Mouse (Mus musculus) intestine, embryonic 16.5 days (tissue): ENCODE results near the gene Efna4. TPM values are rescaled to one million over a fixed set of nuclear protein-coding genes. Genes with fewer than 3 reads are reported as not detected.

Experiments
- ATAC-seq: fragments of 200-750 bp; cut with Nextera tagmentation; 2 replicates; pipeline ENCODE4 v1.8.0; 2017; ENCODE audit warnings: moderate TSS enrichment, moderate library complexity
- H3K27ac ChIP-seq: fragments of 300-500 bp; sonication (generic); 2 replicates; pipeline ENCODE4 v1.5.1; 2014; ENCODE audit warnings: mild to moderate bottlenecking, low read length
- H3K27me3 ChIP-seq: fragments of 300-500 bp; sonication (generic); replicated peaks from 2 replicates; pipeline ENCODE4 v1.6.1; 2014; ENCODE audit warnings: low read length, control low read depth, mixed read lengths; ENCODE audit not compliant: control insufficient read depth, insufficient read depth
- H3K36me3 ChIP-seq: fragments of 300-500 bp; sonication (generic); 2 replicates; pipeline ENCODE4 v1.6.1; 2014; ENCODE audit warnings: low read length, control low read depth; ENCODE audit not compliant: control insufficient read depth, insufficient read depth
- H3K4me1 ChIP-seq: fragments of 300-500 bp; sonication (generic); 2 replicates; pipeline ENCODE4 v1.6.1; 2014; ENCODE audit warnings: low read length, control low read depth, mixed read lengths; ENCODE audit not compliant: control insufficient read depth, insufficient read depth
- H3K4me2 ChIP-seq: fragments of 300-500 bp; sonication (generic); 2 replicates; pipeline ENCODE4 v1.6.1; 2014; ENCODE audit warnings: low read depth, low read length, control low read depth
- H3K4me3 ChIP-seq: fragments of 300-500 bp; sonication (generic); 2 replicates; pipeline ENCODE4 v1.5.1; 2014; ENCODE audit warnings: mild to moderate bottlenecking, low read length
- H3K9ac ChIP-seq: fragments of 300-500 bp; sonication (generic); 2 replicates; pipeline ENCODE4 v1.6.1; 2014; ENCODE audit warnings: low read depth, low read length
- H3K9me3 ChIP-seq: fragments of 300-500 bp; sonication (generic); 2 replicates; pipeline ENCODE4 v1.6.1; 2016; ENCODE audit warnings: low read length, control low read depth; ENCODE audit not compliant: control insufficient read depth
- WGBS: fragments of 180-500 bp; shearing (Covaris S2); extraction: QIAGEN DNeasy Blood & Tissue Kit; methylation state at CpG from one replicate; pipeline ENCODE4 v1.1.7; 2014; 5-methylcytosine and 5-hydroxymethylcytosine counted together
- polyA plus RNA-seq: library from polyadenylated mRNA; unstranded; fragments of >200 nt; fragmentation: Nextera tagmentation; extraction: Ambion mirVana; gene quantifications from 2 replicates; pipeline ENCODE4 v1.2.1, GENCODE M21; 2015

Gene Efna4
- polyA plus RNA-seq, 1 experiment from 2014 or later = 14.1 TPM

GRCm38 (mm10) chr3:89380711-89381110 is 42.9 kb upstream of the Efna4 start:
- Histone ChIP-seq H3K27ac (no peak overlapping the region), H3K4me2 (no peak overlapping the region), H3K27me3 (no peaks in the 10 kb centered on the region), H3K9me3 (no peaks in the 10 kb centered on the region), H3K9ac (no peak overlapping the region), H3K4me3 (no peak overlapping the region), H3K36me3 (peaks cover 4% of the 10 kb centered on the region; the same call in 1 of the 2 replicates), H3K4me1 (peaks cover 38% of the 10 kb centered on the region)
- no peak for ATAC-seq
- WGBS = 94% methylated on average over 18 of the region's 18 CpGs

GRCm38 (mm10) chr3:89380291-89380690 is 42.5 kb upstream of the Efna4 start:
- Histone ChIP-seq H3K36me3 (peaks cover 4% of the 10 kb centered on the region; the same call in 1 of the 2 replicates), H3K27me3 (no peaks in the 10 kb centered on the region), H3K4me3 (no peak overlapping the region), H3K9ac (no peak overlapping the region), H3K9me3 (no peaks in the 10 kb centered on the region), H3K4me1 (peaks cover 33% of the 10 kb centered on the region), H3K27ac (no peak overlapping the region), H3K4me2 (no peak overlapping the region)
- WGBS = 93% methylated on average over 14 of the region's 14 CpGs
- ATAC-seq = no peak

GRCm38 (mm10) chr3:89379388-89380131 is 41.7 kb upstream of the Efna4 start:
- H3K4me3 ChIP-seq = no peak overlapping the region
- no peak overlapping the region; the same call in 1 of the 2 replicates for H3K27ac ChIP-seq
- no peak overlapping the region; the same call in 1 of the 2 replicates for H3K9ac ChIP-seq
- peaks cover 26% of the 10 kb centered on the region for H3K4me1 ChIP-seq
- H3K4me2 ChIP-seq = peak overlapping the region; percentile 80; the same call in 1 of the 2 replicates
- ATAC-seq = no peak
- 86% methylated on average over 31 of the region's 31 CpGs for WGBS
- H3K36me3 ChIP-seq = peaks cover 4% of the 10 kb centered on the region; the same call in 1 of the 2 replicates
- H3K27me3 ChIP-seq = no peaks in the 10 kb centered on the region
- H3K9me3 ChIP-seq = no peaks in the 10 kb centered on the region

- peak overlapping the region; percentile 72 for H3K9ac ChIP-seq
- peaks cover 2% of the 10 kb centered on the region; the same call in 1 of the 2 replicates for H3K36me3 ChIP-seq
- H3K4me2 ChIP-seq = peak overlapping the region; percentile 80
- H3K9me3 ChIP-seq = no peaks in the 10 kb centered on the region
- peak overlapping the region; percentile 66 for H3K27ac ChIP-seq
- WGBS = 2% methylated on average over 29 of the region's 29 CpGs
- peaks cover 19% of the 10 kb centered on the region for H3K4me1 ChIP-seq
- H3K4me3 ChIP-seq = peak overlapping the region; percentile 56
- peak; percentile 89 for ATAC-seq
- no peaks in the 10 kb centered on the region for H3K27me3 ChIP-seq
Measured at GRCm38 (mm10) chr3:89378394-89379067, 40.7 kb upstream of the Efna4 start.

GRCm38 (mm10) chr3:89377831-89378230 is 40.0 kb upstream of the Efna4 start:
- WGBS = 70% methylated on average over 4 of the region's 4 CpGs
- Histone ChIP-seq H3K4me2 (peak overlapping the region; percentile 80; the same call in 1 of the 2 replicates), H3K4me3 (no peak overlapping the region; the same call in 1 of the 2 replicates), H3K9me3 (no peaks in the 10 kb centered on the region), H3K27me3 (no peaks in the 10 kb centered on the region), H3K9ac (peak overlapping the region; percentile 72), H3K27ac (no peak overlapping the region), H3K36me3 (peaks cover 2% of the 10 kb centered on the region; the same call in 1 of the 2 replicates), H3K4me1 (peaks cover 19% of the 10 kb centered on the region)
- peak; percentile 2; the same call in 1 of the 2 replicates for ATAC-seq

GRCm38 (mm10) chr3:89373581-89374231 is 35.9 kb upstream of the Efna4 start:
- no peak for ATAC-seq
- Histone ChIP-seq H3K4me1 (peaks cover 10% of the 10 kb centered on the region), H3K27me3 (no peaks in the 10 kb centered on the region), H3K27ac (peak overlapping the region; percentile 33; the same call in 1 of the 2 replicates), H3K9me3 (no peaks in the 10 kb centered on the region), H3K36me3 (no peaks in the 10 kb centered on the region), H3K9ac (no peak overlapping the region), H3K4me3 (no peak overlapping the region), H3K4me2 (no peak overlapping the region)
- WGBS = 38% methylated on average over 5 of the region's 5 CpGs

GRCm38 (mm10) chr3:89367338-89367737 is 29.5 kb upstream of the Efna4 start:
- WGBS = 38% methylated on average over 11 of the region's 11 CpGs
- H3K9me3 ChIP-seq = no peaks in the 10 kb centered on the region
- H3K27ac ChIP-seq = peak overlapping the region; percentile 55
- H3K27me3 ChIP-seq = no peaks in the 10 kb centered on the region
- ATAC-seq = peak; percentile 79
- peaks cover 17% of the 10 kb centered on the region for H3K4me1 ChIP-seq
- no peaks in the 10 kb centered on the region for H3K36me3 ChIP-seq
- no peak overlapping the region; the same call in 1 of the 2 replicates for H3K4me3 ChIP-seq
- H3K9ac ChIP-seq = peak overlapping the region; percentile 27; the same call in 1 of the 2 replicates
- 0 out of 2 replicates have a peak overlapping the region, but pooled peaks have one; percentile 31 for H3K4me2 ChIP-seq

GRCm38 (mm10) chr3:89365486-89366414 is 27.9 kb upstream of the Efna4 start:
- H3K27ac ChIP-seq = peak overlapping the region; percentile 81
- 48% methylated on average over 20 of the region's 20 CpGs for WGBS
- peak overlapping the region; percentile 31; the same call in 1 of the 2 replicates for H3K4me2 ChIP-seq

More at GRCm38 (mm10) chr3:89365486-89366414, 27.9 kb upstream of the Efna4 start:
- Histone ChIP-seq H3K9me3 (no peaks in the 10 kb centered on the region), H3K36me3 (no peaks in the 10 kb centered on the region), H3K9ac (peak overlapping the region; percentile 50), H3K4me3 (peak overlapping the region; percentile 6; the same call in 1 of the 2 replicates), H3K27me3 (no peaks in the 10 kb centered on the region), H3K4me1 (peaks cover 17% of the 10 kb centered on the region)
- peak; percentile 54 for ATAC-seq
